ENCODE assay signal across 13 mouse cellular contexts in genomic region chr16:95892356-95892755, GRCm38 (mm10).
"Had no signal": no experiment of that assay in that cellular context is flagged by ENCODE, and none has a peak within 500 bp of the region (broad histone marks: within the 10 kb centered on the region; RNA-seq: fewer than 3 reads in every experiment).

No protein-coding gene starts in this region.

- DNase-seq: kidney, adult 9 months; lung, adult 2 months; lung, postnatal 36 days; midbrain, embryonic 14.5 days; right cerebral cortex, postnatal 14 days had no signal

- H3K36me3 ChIP-seq: limb, embryonic 10.5 days; liver, embryonic 15.5 days; neural tube, embryonic 12.5 days had no signal

- H3K27me3 ChIP-seq: liver, embryonic 15.5 days; neural tube, embryonic 12.5 days had no signal

- H3K4me1 ChIP-seq: neural tube, embryonic 12.5 days had no signal

- H3K9ac ChIP-seq: liver, embryonic 15.5 days; neural tube, embryonic 12.5 days had no signal

- H3K4me2 ChIP-seq: liver, embryonic 11.5 days; liver, embryonic 15.5 days; neural tube, embryonic 12.5 days had no signal

- H3K27ac ChIP-seq: kidney, postnatal 0 days; layer of hippocampus, adult 2 months; left cerebral cortex, adult 2 months; limb, embryonic 10.5 days; liver, embryonic 15.5 days; neural tube, embryonic 12.5 days had no signal

- H3K4me3 ChIP-seq: layer of hippocampus, adult 2 months; left cerebral cortex, adult 2 months; limb, embryonic 10.5 days; liver, embryonic 15.5 days; neural tube, embryonic 12.5 days had no signal

- ATAC-seq: lung, postnatal 0 days had no signal

- H3K9me3 ChIP-seq: limb, embryonic 10.5 days; liver, embryonic 15.5 days; neural tube, embryonic 12.5 days had no signal
